Mouse (Mus musculus): ENCODE results near the gene Dzank1. TPM values are rescaled to one million over a fixed set of nuclear protein-coding genes. Genes with fewer than 3 reads are reported as not detected.

Gene Dzank1
- polyA plus RNA-seq, 1 experiment from 2014 or later, result 3.0 TPM

DNA sequence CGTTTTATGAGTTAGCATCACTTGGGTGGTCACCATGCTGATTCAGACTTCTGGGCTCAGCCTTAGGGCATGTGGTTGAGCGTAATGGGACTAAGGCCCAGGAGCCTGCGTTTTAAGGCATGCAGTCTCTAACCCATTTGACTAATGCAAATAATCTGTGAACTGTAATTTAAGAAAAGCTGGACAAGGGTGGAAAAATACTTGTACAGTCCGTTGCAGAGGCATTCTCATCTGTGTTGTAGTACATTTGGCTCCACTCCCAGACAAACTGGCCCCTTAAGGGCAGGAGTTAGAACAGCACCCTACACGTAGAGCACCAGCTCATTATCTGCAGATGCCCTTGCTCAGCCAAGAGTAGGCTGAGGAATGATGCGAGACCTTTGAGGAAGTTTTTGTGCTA lies 17.4 kb upstream of the Dzank1 start:
- Histone ChIP-seq H3K9ac (ENCODE audit: low read length) (no peak overlapping the region), H3K4me2 (no peak overlapping the region), H3K9me3 (ENCODE audit: control insufficient read depth, low read length) (no peaks in the 10 kb centered on the region), H3K27me3 (ENCODE audit: control insufficient read depth, insufficient read depth, low read length) (no peaks in the 10 kb centered on the region), H3K4me1 (ENCODE audit: control insufficient read depth, insufficient read depth, low read length) (no peaks in the 10 kb centered on the region), H3K4me3 (ENCODE audit: low read depth, low read length) (no peak overlapping the region), H3K27ac (ENCODE audit: low read depth, low read length) (no peak overlapping the region), H3K36me3 (ENCODE audit: control insufficient read depth, insufficient read depth, low read length) (peaks cover 7% of the 10 kb centered on the region; the same call in 1 of the 2 replicates)
- ATAC-seq (ENCODE audit: low FRiP score) (no peak), DNase-seq (ENCODE audit: low spot score, missing footprints) (no peak)
- 92% methylated on average over 6 of the region's 6 CpGs for WGBS

GRCm38 (mm10) chr2:144543670-144544069 lies 16.5 kb upstream of the Dzank1 start:
- DNase-seq (ENCODE audit: low spot score, missing footprints) (no peak), ATAC-seq (ENCODE audit: low FRiP score) (no peak)
- Histone ChIP-seq H3K27me3 (ENCODE audit: control insufficient read depth, insufficient read depth, low read length) (no peaks in the 10 kb centered on the region), H3K4me1 (ENCODE audit: control insufficient read depth, insufficient read depth, low read length) (no peaks in the 10 kb centered on the region), H3K9me3 (ENCODE audit: control insufficient read depth, low read length) (no peaks in the 10 kb centered on the region), H3K4me3 (ENCODE audit: low read depth, low read length) (no peak overlapping the region), H3K27ac (ENCODE audit: low read depth, low read length) (no peak overlapping the region), H3K9ac (ENCODE audit: low read length) (no peak overlapping the region), H3K4me2 (no peak overlapping the region), H3K36me3 (ENCODE audit: control insufficient read depth, insufficient read depth, low read length) (peaks cover 11% of the 10 kb centered on the region; the same call in 1 of the 2 replicates)
- 94% methylated on average over 6 of the region's 6 CpGs for WGBS

- no peak for DNase-seq (ENCODE audit: low spot score, missing footprints)
- 86% methylated on average over 4 of the region's 4 CpGs for WGBS
These were observed 14.0 kb upstream of the Dzank1 start for GRCm38 (mm10) chr2:144541246-144541645.

GRCm38 (mm10) chr2:144537123-144537522 lies 9.9 kb upstream of the Dzank1 start:
- H3K27me3 ChIP-seq (ENCODE audit: control insufficient read depth, insufficient read depth, low read length), result no peaks in the 10 kb centered on the region
- 95% methylated on average over 7 of the region's 7 CpGs for whole genome bisulfite sequencing
- no peak overlapping the region for H3K9ac ChIP-seq (ENCODE audit: low read length)
- no peak overlapping the region for H3K27ac ChIP-seq (ENCODE audit: low read depth, low read length)
- DNase-seq (ENCODE audit: low spot score, missing footprints), result no peak
- no peak overlapping the region for H3K4me2 ChIP-seq
- no peak for ATAC-seq (ENCODE audit: low FRiP score)
- H3K9me3 ChIP-seq (ENCODE audit: control insufficient read depth, low read length), result no peaks in the 10 kb centered on the region
- H3K36me3 ChIP-seq (ENCODE audit: control insufficient read depth, insufficient read depth, low read length), result peaks cover 24% of the 10 kb centered on the region
- no peak overlapping the region for H3K4me3 ChIP-seq (ENCODE audit: low read depth, low read length)
- H3K4me1 ChIP-seq (ENCODE audit: control insufficient read depth, insufficient read depth, low read length), result no peaks in the 10 kb centered on the region

More at GRCm38 (mm10) chr2:144541246-144541645, 14.0 kb upstream of the Dzank1 start:
- no peak overlapping the region for H3K4me2 ChIP-seq
- no peak overlapping the region for H3K9ac ChIP-seq (ENCODE audit: low read length)
- ATAC-seq (ENCODE audit: low FRiP score), result no peak
- H3K27me3 ChIP-seq (ENCODE audit: control insufficient read depth, insufficient read depth, low read length), result no peaks in the 10 kb centered on the region
- H3K27ac ChIP-seq (ENCODE audit: low read depth, low read length), result no peak overlapping the region
- peaks cover 13% of the 10 kb centered on the region for H3K36me3 ChIP-seq (ENCODE audit: control insufficient read depth, insufficient read depth, low read length)
- no peak overlapping the region for H3K4me3 ChIP-seq (ENCODE audit: low read depth, low read length)
- H3K4me1 ChIP-seq (ENCODE audit: control insufficient read depth, insufficient read depth, low read length), result no peaks in the 10 kb centered on the region
- no peaks in the 10 kb centered on the region for H3K9me3 ChIP-seq (ENCODE audit: control insufficient read depth, low read length)

DNA sequence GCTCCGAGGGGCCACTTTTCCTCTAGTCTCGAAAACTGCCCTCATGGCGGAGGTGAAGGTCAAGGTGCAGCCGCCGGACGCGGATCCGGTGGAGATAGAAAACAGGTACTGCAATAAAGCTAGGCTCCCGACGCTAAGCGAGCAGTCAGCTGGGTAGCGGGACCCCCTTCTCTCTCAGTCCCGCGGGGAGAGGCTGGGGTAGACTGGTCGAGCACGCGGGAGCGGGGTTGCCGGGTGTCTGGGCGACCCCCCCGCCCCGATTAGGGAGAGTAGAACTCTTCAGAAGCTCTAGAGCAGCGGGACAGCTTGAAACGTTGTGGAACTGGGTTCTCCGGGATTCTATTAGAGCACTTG lies 584 bp upstream of the Dzank1 start:
- under 1% methylated on average over 25 of the region's 25 CpGs for WGBS
- H3K9ac ChIP-seq (ENCODE audit: low read length), result peak overlapping the region; percentile 81
- H3K4me1 ChIP-seq (ENCODE audit: control insufficient read depth, insufficient read depth, low read length), result peaks cover 7% of the 10 kb centered on the region; the same call in 1 of the 2 replicates
- peak overlapping the region; percentile 75 for H3K4me3 ChIP-seq (ENCODE audit: low read depth, low read length)
- H3K27ac ChIP-seq (ENCODE audit: low read depth, low read length), result peak overlapping the region; percentile 88
- no peaks in the 10 kb centered on the region for H3K9me3 ChIP-seq (ENCODE audit: control insufficient read depth, low read length)
- H3K36me3 ChIP-seq (ENCODE audit: control insufficient read depth, insufficient read depth, low read length), result no peaks in the 10 kb centered on the region; the same call in 1 of the 2 replicates
- peaks cover 2% of the 10 kb centered on the region; the same call in 1 of the 2 replicates for H3K27me3 ChIP-seq (ENCODE audit: control insufficient read depth, insufficient read depth, low read length)
- peak overlapping the region; percentile 64 for H3K4me2 ChIP-seq
- DNase-seq (ENCODE audit: low spot score, missing footprints) (no peak), ATAC-seq (ENCODE audit: low FRiP score) (peak; percentile 62)

GRCm38 (mm10) chr2:144525856-144526255 lies 1.4 kb downstream of the Dzank1 start:
- H3K4me2 ChIP-seq, result no peak overlapping the region
- 58% methylated on average over 10 of the region's 10 CpGs for WGBS
- no peak overlapping the region for H3K4me3 ChIP-seq (ENCODE audit: low read depth, low read length)
- no peaks in the 10 kb centered on the region for H3K36me3 ChIP-seq (ENCODE audit: control insufficient read depth, insufficient read depth, low read length)
- peaks cover 4% of the 10 kb centered on the region; the same call in 1 of the 2 replicates for H3K27me3 ChIP-seq (ENCODE audit: control insufficient read depth, insufficient read depth, low read length)
- no peak overlapping the region for H3K9ac ChIP-seq (ENCODE audit: low read length)
- peaks cover 7% of the 10 kb centered on the region; the same call in 1 of the 2 replicates for H3K4me1 ChIP-seq (ENCODE audit: control insufficient read depth, insufficient read depth, low read length)
- no peak overlapping the region for H3K27ac ChIP-seq (ENCODE audit: low read depth, low read length)
- no peaks in the 10 kb centered on the region for H3K9me3 ChIP-seq (ENCODE audit: control insufficient read depth, low read length)
- ATAC-seq (ENCODE audit: low FRiP score), result no peak
- DNase-seq (ENCODE audit: low spot score, missing footprints), result no peak

GRCm38 (mm10) chr2:144519772-144520171 lies 7.4 kb downstream of the Dzank1 start:
- Histone ChIP-seq H3K4me2 (no peak overlapping the region), H3K4me1 (ENCODE audit: control insufficient read depth, insufficient read depth, low read length) (no peaks in the 10 kb centered on the region), H3K9me3 (ENCODE audit: control insufficient read depth, low read length) (no peaks in the 10 kb centered on the region), H3K27ac (ENCODE audit: low read depth, low read length) (no peak overlapping the region), H3K9ac (ENCODE audit: low read length) (no peak overlapping the region), H3K4me3 (ENCODE audit: low read depth, low read length) (no peak overlapping the region), H3K36me3 (ENCODE audit: control insufficient read depth, insufficient read depth, low read length) (no peaks in the 10 kb centered on the region), H3K27me3 (ENCODE audit: control insufficient read depth, insufficient read depth, low read length) (peaks cover 4% of the 10 kb centered on the region; the same call in 1 of the 2 replicates)
- ATAC-seq (ENCODE audit: low FRiP score), result peak; percentile 38
- WGBS, result 46% methylated on average over 3 of the region's 3 CpGs
- DNase-seq (ENCODE audit: low spot score, missing footprints), result no peak

- ATAC-seq (ENCODE audit: low FRiP score) (no peak), DNase-seq (ENCODE audit: low spot score, missing footprints) (no peak)
- H3K27ac ChIP-seq (ENCODE audit: low read depth, low read length), result no peak overlapping the region
- no peak overlapping the region for H3K4me3 ChIP-seq (ENCODE audit: low read depth, low read length)
- no peaks in the 10 kb centered on the region for H3K4me1 ChIP-seq (ENCODE audit: control insufficient read depth, insufficient read depth, low read length)
- 0 out of 2 replicates have a peak, but pooled peaks cover 2% of the 10 kb centered on the region for H3K27me3 ChIP-seq (ENCODE audit: control insufficient read depth, insufficient read depth, low read length)
- H3K4me2 ChIP-seq, result no peak overlapping the region
- no peaks in the 10 kb centered on the region for H3K36me3 ChIP-seq (ENCODE audit: control insufficient read depth, insufficient read depth, low read length)
- no peak overlapping the region for H3K9ac ChIP-seq (ENCODE audit: low read length)
- 85% methylated on average over 3 of the region's 3 CpGs for WGBS
- H3K9me3 ChIP-seq (ENCODE audit: control insufficient read depth, low read length), result no peaks in the 10 kb centered on the region
These were observed 12.6 kb downstream of the Dzank1 start for GRCm38 (mm10) chr2:144514619-144515018.

- Histone ChIP-seq H3K36me3 (ENCODE audit: control insufficient read depth, insufficient read depth, low read length) (no peaks in the 10 kb centered on the region), H3K9ac (ENCODE audit: low read length) (no peak overlapping the region), H3K4me3 (ENCODE audit: low read depth, low read length) (no peak overlapping the region), H3K4me2 (no peak overlapping the region), H3K9me3 (ENCODE audit: control insufficient read depth, low read length) (no peaks in the 10 kb centered on the region), H3K27ac (ENCODE audit: low read depth, low read length) (no peak overlapping the region), H3K4me1 (ENCODE audit: control insufficient read depth, insufficient read depth, low read length) (no peaks in the 10 kb centered on the region), H3K27me3 (ENCODE audit: control insufficient read depth, insufficient read depth, low read length) (no peaks in the 10 kb centered on the region; the same call in 1 of the 2 replicates)
- no peak for DNase-seq (ENCODE audit: low spot score, missing footprints)
- ATAC-seq (ENCODE audit: low FRiP score), result no peak
- 89% methylated on average over 6 of the region's 6 CpGs for WGBS
These were observed 25.1 kb downstream of the Dzank1 start for GRCm38 (mm10) chr2:144502134-144502533.
